Mouse (Mus musculus) heart, adult 2 months (tissue): ENCODE measurements around the gene Dscaml1. TPM values are rescaled to one million over a fixed set of nuclear protein-coding genes. Genes with fewer than 3 reads are reported as not detected.

Source experiments
- DNase-seq, 2 experiments: peaks; one replicate each; pipeline ENCODE4 v3.0.0; 2021
- H3K27ac ChIP-seq: fragments of 200-600 bp; 2 replicates; pipeline ENCODE4 v1.8.1; 2022
- H3K27me3 ChIP-seq: fragments of 200-500 bp; 2 replicates; pipeline ENCODE4 v1.6.1; 2012; ENCODE audit warnings: mild to moderate bottlenecking, low read length, inconsistent platforms, mixed read lengths; ENCODE audit not compliant: control insufficient read depth, insufficient read depth
- H3K36me3 ChIP-seq: fragments of 200-500 bp; 2 replicates; pipeline ENCODE4 v1.6.1; 2012; ENCODE audit warnings: low read length, inconsistent platforms; ENCODE audit not compliant: control insufficient read depth, insufficient read depth
- H3K4me1 ChIP-seq: fragments of 200-500 bp; 2 replicates; pipeline ENCODE4 v1.6.1; 2011; ENCODE audit warnings: low read length; ENCODE audit not compliant: control insufficient read depth, insufficient read depth
- H3K4me3 ChIP-seq: fragments of 200-600 bp; 2 replicates; pipeline ENCODE4 v1.8.1; 2022
- H3K79me2 ChIP-seq: fragments of 200-500 bp; replicated peaks from 2 replicates; pipeline ENCODE4 v1.6.1; 2012; ENCODE audit warnings: mild to moderate bottlenecking, inconsistent platforms, low read length, moderate library complexity, mixed read lengths; ENCODE audit not compliant: control insufficient read depth, insufficient read depth
- H3K9ac ChIP-seq: fragments of 200-500 bp; 2 replicates; pipeline ENCODE4 v1.6.1; 2012; ENCODE audit warnings: low read depth, mild to moderate bottlenecking, control low read depth, inconsistent platforms, low read length, mixed read lengths
- CTCF ChIP-seq: fragments of 200-600 bp; IDR thresholded peaks from 2 replicates; pipeline ENCODE4 v1.8.1; 2022; ENCODE audit warnings: antibody characterized with exemption, mild to moderate bottlenecking, moderate library complexity
- EP300 ChIP-seq: fragments of 200-500 bp; IDR thresholded peaks from 2 replicates; pipeline ENCODE4 v1.6.1; 2011; ENCODE audit warnings: low read depth, low read length, control low read depth; ENCODE audit not compliant: insufficient read depth
- POLR2A ChIP-seq: fragments of 200-500 bp; IDR thresholded peaks from 2 replicates; pipeline ENCODE4 v1.6.1; 2011; ENCODE audit warnings: mild to moderate bottlenecking, low read depth, low read length, control low read depth; ENCODE audit not compliant: insufficient read depth
- WGBS: fragments of 180-500 bp; shearing (Covaris S2); methylation state at CpG from one replicate; pipeline ENCODE4 v1.1.7; 2018; 5-methylcytosine and 5-hydroxymethylcytosine counted together
- intact Hi-C: fragments of 180-260 bp; cut with DNase I; formaldehyde crosslinking; loops from one replicate; pipeline ENCODE4 v1.15.1; 2025
- polyA plus RNA-seq: library from polyadenylated mRNA; depleted of rRNA; stranded (reverse); fragments of >200 nt; gene quantifications from 2 replicates; pipeline ENCODE4 v1.2.3, GENCODE M21; 2012
- total RNA-seq, 2 experiments: library from RNA; stranded (reverse); gene quantifications; 2 replicates each; pipeline ENCODE4 v1.2.3; 2021

Dscaml1 gene
- total and polyA plus RNA-seq, 3 experiments = 0.14 TPM; not detected in 2

GRCm38 (mm10) chr9:45549796-45550195, 123.4 kb downstream of the Dscaml1 start:
- Histone ChIP-seq H3K27me3 (no peaks in the 10 kb centered on the region), H3K4me1 (no peaks in the 10 kb centered on the region), H3K36me3 (no peaks in the 10 kb centered on the region), H3K9ac (no peak overlapping the region), H3K4me3 (no peak overlapping the region), H3K27ac (no peak overlapping the region), H3K79me2 (no peaks in the 10 kb centered on the region)
- no peak for TF ChIP-seq EP300
- TF ChIP-seq CTCF = no peak
- TF ChIP-seq POLR2A = no peak
- intact Hi-C loops = no loop called here
- 68% methylated on average over 5 of the region's 5 CpGs for WGBS
- DNase-seq = no peak

DNA sequence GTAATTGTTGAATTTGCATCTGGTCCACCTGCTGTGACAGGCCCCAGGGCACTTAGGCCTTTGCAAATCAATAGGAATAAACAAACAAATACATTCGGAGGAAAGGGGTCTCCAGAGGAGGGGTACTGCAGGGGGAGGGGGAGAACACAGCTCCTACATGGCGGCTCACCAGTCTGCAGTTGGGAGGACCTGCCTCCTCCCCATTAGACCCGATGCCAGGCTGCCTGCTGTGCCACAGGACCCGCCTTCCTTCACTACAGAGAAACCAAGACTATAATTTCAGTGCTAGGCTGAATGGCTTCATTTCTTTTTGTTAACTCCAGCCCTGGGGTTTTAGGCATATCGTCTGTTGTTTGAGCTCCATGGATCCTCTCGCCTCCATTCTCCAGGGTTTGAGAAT, 123.8 kb downstream of the Dscaml1 start:
- no peaks in the 10 kb centered on the region for H3K79me2 ChIP-seq
- H3K27ac ChIP-seq = no peak overlapping the region
- no peaks in the 10 kb centered on the region for H3K27me3 ChIP-seq
- H3K4me3 ChIP-seq = no peak overlapping the region
- WGBS = 67% methylated on average over 6 of the region's 6 CpGs
- intact Hi-C loops = no loop called here
- no peaks in the 10 kb centered on the region for H3K36me3 ChIP-seq
- TF ChIP-seq EP300 = no peak
- no peak for TF ChIP-seq POLR2A
- TF ChIP-seq CTCF = no peak
- no peak overlapping the region for H3K9ac ChIP-seq
- H3K4me1 ChIP-seq = no peaks in the 10 kb centered on the region
- no peak for DNase-seq

DNA sequence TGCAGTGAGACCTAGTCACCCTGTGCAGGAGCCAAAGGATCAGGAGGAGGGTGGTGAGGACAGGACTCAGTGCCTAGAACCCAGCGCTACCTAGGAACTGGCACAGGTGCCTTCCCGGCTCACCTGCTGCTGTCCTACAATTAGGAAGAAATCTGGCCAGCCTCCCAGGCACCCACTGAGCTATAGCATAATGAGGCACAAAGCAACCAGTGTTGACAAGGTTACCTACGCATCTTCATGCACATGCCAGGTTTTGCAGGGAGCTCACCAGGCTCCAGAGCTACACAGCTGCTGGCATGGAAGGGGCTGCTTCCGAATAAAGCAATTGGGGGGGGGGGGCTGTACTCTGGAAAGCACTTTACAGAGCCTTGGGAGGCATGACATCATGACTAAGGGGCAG, 124.2 kb downstream of the Dscaml1 start:
- WGBS = 82% methylated on average over 4 of the region's 4 CpGs

DNA sequence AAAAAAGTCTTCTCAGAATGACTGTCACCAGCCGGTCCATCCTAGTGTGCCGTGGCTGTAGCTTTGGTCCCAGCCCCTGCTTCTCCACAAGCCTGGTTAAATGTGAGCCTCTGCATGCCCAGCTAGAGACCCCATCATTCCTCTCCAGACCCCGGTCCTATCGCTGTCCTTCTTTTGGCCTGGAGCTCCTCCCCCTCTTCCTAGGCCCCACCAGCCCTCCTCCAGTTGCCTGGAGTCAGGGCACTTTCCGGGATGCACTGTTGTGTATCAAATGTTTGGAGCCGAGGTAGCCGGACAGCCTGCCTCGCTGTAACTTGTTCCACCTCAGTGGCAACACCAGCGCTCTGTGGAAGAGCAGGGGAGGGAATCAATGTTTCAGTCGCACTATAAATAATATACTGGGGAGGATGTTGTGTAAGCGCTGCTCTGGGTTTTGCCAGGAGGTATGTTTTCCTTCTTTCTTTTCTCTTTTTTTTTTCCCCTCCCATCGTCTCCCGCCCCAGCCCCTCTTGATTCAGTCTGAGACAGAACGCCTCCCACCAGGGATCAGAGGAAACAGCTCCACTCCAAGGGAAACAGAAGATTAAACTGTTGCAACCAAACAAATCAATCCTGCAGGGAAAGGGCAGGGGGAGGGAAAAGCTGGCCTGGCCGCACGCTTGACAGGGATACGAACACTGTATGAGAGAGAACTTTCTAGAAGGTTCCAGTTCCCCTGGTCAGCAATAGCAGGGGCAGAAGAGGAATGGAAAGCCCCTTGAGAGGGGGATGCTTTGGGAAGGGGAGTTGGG, 128.8 kb downstream of the Dscaml1 start:
- TF ChIP-seq POLR2A = no peak
- no peak for TF ChIP-seq CTCF
- TF ChIP-seq EP300 = no peak
- Histone ChIP-seq H3K4me1 (no peaks in the 10 kb centered on the region), H3K79me2 (no peaks in the 10 kb centered on the region), H3K36me3 (no peaks in the 10 kb centered on the region), H3K4me3 (no peak overlapping the region), H3K27me3 (no peaks in the 10 kb centered on the region), H3K9ac (no peak overlapping the region), H3K27ac (no peak overlapping the region; the same call in 1 of the 2 replicates)
- WGBS = 30% methylated on average over 17 of the region's 17 CpGs
- peak; percentile 12 to 23 for DNase-seq
- intact Hi-C loops = no loop called here

More for the DNA sequence above, 124.2 kb downstream of the Dscaml1 start:
- no peak overlapping the region for H3K9ac ChIP-seq
- intact Hi-C loops = no loop called here
- H3K4me3 ChIP-seq = no peak overlapping the region
- H3K79me2 ChIP-seq = no peaks in the 10 kb centered on the region
- H3K4me1 ChIP-seq = no peaks in the 10 kb centered on the region
- no peaks in the 10 kb centered on the region for H3K36me3 ChIP-seq
- TF ChIP-seq CTCF (no peak), POLR2A (no peak), EP300 (no peak)
- no peak overlapping the region for H3K27ac ChIP-seq
- H3K27me3 ChIP-seq = no peaks in the 10 kb centered on the region
- no peak for DNase-seq

DNA sequence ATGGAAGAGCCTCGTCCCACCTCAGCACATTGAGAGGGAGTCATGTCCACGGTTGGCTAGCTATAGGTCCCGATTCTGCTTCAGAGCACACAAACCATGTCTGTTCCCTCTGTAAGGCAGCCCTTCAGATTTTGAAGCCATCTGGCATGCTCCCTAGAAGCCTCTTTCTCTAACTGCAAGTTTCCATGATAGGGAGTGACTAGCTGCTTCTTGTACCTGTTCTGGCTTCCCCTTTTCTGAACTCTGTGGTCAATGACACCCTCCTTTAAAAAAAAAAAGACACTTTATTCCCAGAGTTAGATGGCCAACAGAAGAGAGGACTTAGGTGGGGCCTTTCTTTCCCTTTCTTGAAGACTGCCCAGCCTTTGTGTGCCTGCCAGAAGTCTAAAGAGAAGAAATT, 130.5 kb downstream of the Dscaml1 start:
- intact Hi-C loops = no loop called here
- TF ChIP-seq CTCF = no peak
- TF ChIP-seq POLR2A = no peak
- TF ChIP-seq EP300 = no peak
- H3K27me3 ChIP-seq = no peaks in the 10 kb centered on the region
- no peaks in the 10 kb centered on the region for H3K79me2 ChIP-seq
- no peak overlapping the region for H3K4me3 ChIP-seq
- H3K4me1 ChIP-seq = no peaks in the 10 kb centered on the region
- no peaks in the 10 kb centered on the region for H3K36me3 ChIP-seq
- H3K9ac ChIP-seq = no peak overlapping the region
- H3K27ac ChIP-seq = no peak overlapping the region
- WGBS = 85% methylated on average over 3 of the region's 3 CpGs
- DNase-seq = no peak

DNA sequence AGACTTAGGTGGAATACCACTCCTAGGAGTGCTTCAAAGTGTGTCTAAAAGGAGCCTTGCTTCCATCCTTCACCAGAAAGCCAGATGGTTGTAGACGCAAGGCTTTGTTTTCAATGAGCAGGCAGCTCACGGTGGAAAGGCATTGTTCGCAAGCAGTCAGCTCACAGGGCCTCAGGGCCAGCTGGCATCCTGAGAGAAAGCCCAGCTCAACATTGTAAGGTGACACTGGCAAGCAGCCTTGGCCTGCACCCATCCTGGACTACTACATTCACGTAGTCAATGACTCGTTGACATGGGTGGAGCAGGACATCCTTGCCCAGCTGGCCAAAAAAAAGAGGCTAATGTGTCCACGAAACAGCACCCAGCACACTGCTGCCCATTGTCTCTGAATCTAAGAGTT, 134.6 kb downstream of the Dscaml1 start:
- intact Hi-C loops = no loop called here
- DNase-seq = peak in 1 of 2 experiments; percentile 54

More for the DNA sequence above, 134.6 kb downstream of the Dscaml1 start:
- Histone ChIP-seq H3K27me3 (no peaks in the 10 kb centered on the region), H3K9ac (no peak overlapping the region), H3K36me3 (no peaks in the 10 kb centered on the region), H3K4me3 (no peak overlapping the region), H3K4me1 (no peaks in the 10 kb centered on the region), H3K79me2 (no peaks in the 10 kb centered on the region), H3K27ac (no peak overlapping the region)
- 54% methylated on average over 6 of the region's 6 CpGs for WGBS
- no peak for TF ChIP-seq CTCF
- TF ChIP-seq EP300 = no peak
- no peak for TF ChIP-seq POLR2A
